30 mouse cellular contexts compared by ENCODE assay signal in the genomic region with DNA sequence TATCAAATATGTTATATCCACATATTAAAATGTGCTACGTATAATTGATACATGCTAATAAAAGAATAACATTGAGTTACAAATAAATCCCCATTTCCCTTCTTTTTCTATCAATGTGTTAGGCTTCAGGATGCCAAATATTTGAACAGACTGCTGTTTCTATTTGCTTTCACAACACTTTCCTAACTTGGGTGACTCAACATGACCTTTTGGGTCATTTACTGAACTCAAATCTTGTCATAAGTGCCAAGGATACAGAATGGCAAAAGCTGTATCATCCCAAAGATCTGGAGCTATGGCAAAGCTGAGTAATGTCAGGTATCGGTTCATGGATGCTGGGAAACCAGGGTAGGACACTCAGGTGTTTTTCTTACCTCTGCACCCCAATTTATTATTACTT. TPM values are rescaled to one million over a fixed set of nuclear protein-coding genes. Genes with fewer than 3 reads are reported as not detected.
DNase-seq lines count a peak whose midpoint lies in the region; ATAC-seq and TF ChIP-seq lines count a peak whose summit lies in the region.
"Had no signal": no experiment of that assay in that cellular context is flagged by ENCODE, and none has a peak within 500 bp of the region (broad histone marks: within the 10 kb centered on the region; RNA-seq: fewer than 3 reads in every experiment).

No protein-coding gene starts in this region.

- TF ChIP-seq EP300 in liver, postnatal 0 days (IDR thresholded peaks at IDR 0.05; ENCODE audit: low read depth), result peak; percentile 58

- H3K4me2 ChIP-seq in liver, embryonic 11.5 days, result no peak overlapping the region
- no peak overlapping the region; the same call in 1 of the 2 replicates for H3K4me2 ChIP-seq in liver, postnatal 0 days (ENCODE audit: low read depth, low read length)
- H3K4me2 ChIP-seq: embryonic facial prominence, embryonic 13.5 days; embryonic facial prominence, embryonic 15.5 days; forebrain, embryonic 12.5 days had no signal

- TF ChIP-seq CTCF in liver, adult 2 months (IDR thresholded peaks at IDR 0.05; ENCODE audit: low read depth, low read length), result no peak
- no peak for TF ChIP-seq CTCF in liver, postnatal 0 days (IDR thresholded peaks at IDR 0.05; ENCODE audit: low read depth)

- H3K27ac ChIP-seq in liver, adult 2 months (replicated peaks; ENCODE audit: insufficient read depth, low read depth, low read length), result no peak overlapping the region
- H3K27ac ChIP-seq in liver, embryonic 11.5 days (ENCODE audit: low read depth, low read length), result no peak overlapping the region
- peak overlapping the region; percentile 51; the same call in 1 of the 2 replicates for H3K27ac ChIP-seq in liver, postnatal 0 days (ENCODE audit: low read depth)
- H3K27ac ChIP-seq: embryonic facial prominence, embryonic 13.5 days; embryonic facial prominence, embryonic 15.5 days; forebrain, embryonic 10.5 days; forebrain, embryonic 12.5 days had no signal

- no peak for TF ChIP-seq POLR2A in liver, adult 2 months (IDR thresholded peaks at IDR 0.05; ENCODE audit: extremely low read depth, insufficient read depth, low read length)

- H3K27me3 ChIP-seq in liver, adult 2 months (ENCODE audit: control insufficient read depth, insufficient read depth, low read length), result no peaks in the 10 kb centered on the region; the same call in 1 of the 2 replicates
- no peaks in the 10 kb centered on the region for H3K27me3 ChIP-seq in liver, embryonic 11.5 days (replicated peaks; ENCODE audit: control insufficient read depth, insufficient read depth, low read length)
- H3K27me3 ChIP-seq in liver, postnatal 0 days (ENCODE audit: insufficient read depth, low read length), result no peaks in the 10 kb centered on the region
- H3K27me3 ChIP-seq: embryonic facial prominence, embryonic 13.5 days; embryonic facial prominence, embryonic 15.5 days; forebrain, embryonic 12.5 days had no signal

- H3K36me3 ChIP-seq in liver, adult 2 months (ENCODE audit: control insufficient read depth, insufficient read depth, low read length), result no peaks in the 10 kb centered on the region
- H3K36me3 ChIP-seq in liver, embryonic 11.5 days (ENCODE audit: control insufficient read depth, insufficient read depth, low read length), result no peaks in the 10 kb centered on the region
- no peaks in the 10 kb centered on the region for H3K36me3 ChIP-seq in liver, postnatal 0 days (replicated peaks; ENCODE audit: insufficient read depth, low read length)
- H3K36me3 ChIP-seq: embryonic facial prominence, embryonic 13.5 days; embryonic facial prominence, embryonic 15.5 days; forebrain, embryonic 10.5 days; forebrain, embryonic 12.5 days had no signal

- no peaks in the 10 kb centered on the region for H3K79me2 ChIP-seq in liver, adult 2 months (ENCODE audit: control insufficient read depth, insufficient read depth, low read length)

- intact Hi-C loops in heart, postnatal 36 days (cut with DNase I), result no loop called here

- H3K4me3 ChIP-seq in liver, adult 2 months (ENCODE audit: insufficient read depth, low read depth, low read length), result no peak overlapping the region
- no peak overlapping the region for H3K4me3 ChIP-seq in liver, embryonic 11.5 days (ENCODE audit: low read depth, low read length)
- no peak overlapping the region for H3K4me3 ChIP-seq in liver, postnatal 0 days (ENCODE audit: low read depth, low read length)
- H3K4me3 ChIP-seq: embryonic facial prominence, embryonic 13.5 days; embryonic facial prominence, embryonic 15.5 days; erythroblast, embryonic 14.5 days; forebrain, embryonic 10.5 days; forebrain, embryonic 12.5 days had no signal

- ATAC-seq in liver, embryonic 11.5 days (replicated peaks; ENCODE audit: low FRiP score), result no peak
- peak; percentile 70 for ATAC-seq in liver, postnatal 0 days
- ATAC-seq: activated CD4-positive, CD25-positive, alpha-beta regulatory T cell, adult 4 months; forebrain, embryonic 14.5 days; forebrain, embryonic 16.5 days; Patski had no signal

- 22% methylated on average over 2 of the region's 2 CpGs for WGBS in liver, adult 2 months
- WGBS in liver, embryonic 11.5 days, result 84% methylated on average over 2 of the region's 2 CpGs
- WGBS in liver, postnatal 0 days (ENCODE audit: insufficient replicate concordance), result 47% methylated on average over 2 of the region's 2 CpGs

- peaks cover 1% of the 10 kb centered on the region; the same call in 1 of the 2 replicates for H3K4me1 ChIP-seq in liver, adult 2 months (ENCODE audit: control insufficient read depth, insufficient read depth, low read length)
- no peaks in the 10 kb centered on the region for H3K4me1 ChIP-seq in liver, embryonic 11.5 days (replicated peaks; ENCODE audit: control insufficient read depth, insufficient read depth, low read length)
- H3K4me1 ChIP-seq in liver, postnatal 0 days (ENCODE audit: insufficient read depth), result no peaks in the 10 kb centered on the region
- H3K4me1 ChIP-seq: embryonic facial prominence, embryonic 13.5 days; embryonic facial prominence, embryonic 15.5 days; forebrain, embryonic 10.5 days; forebrain, embryonic 12.5 days had no signal

- no peak overlapping the region for H3K9ac ChIP-seq in liver, adult 2 months (ENCODE audit: low read depth, low read length)
- no peak overlapping the region for H3K9ac ChIP-seq in liver, embryonic 11.5 days (ENCODE audit: low read depth, low read length)
- no peak overlapping the region for H3K9ac ChIP-seq in liver, postnatal 0 days (replicated peaks)
- H3K9ac ChIP-seq: embryonic facial prominence, embryonic 13.5 days; embryonic facial prominence, embryonic 15.5 days; forebrain, embryonic 12.5 days had no signal

- peak; percentile 98 for DNase-seq in liver, adult 2 months (ENCODE audit: extremely low read depth, low read depth, low spot score)
- no peak for DNase-seq in liver, embryonic 11.5 days (ENCODE audit: low spot score)
- DNase-seq in liver, postnatal 0 days, result no peak
- DNase-seq in liver, result no peak
- DNase-seq in NIH3T3 (ENCODE audit: low read depth), result peak; percentile 11
- peak; percentile 60 for DNase-seq in adipocyte (ENCODE audit: low spot score)
- DNase-seq in heart, postnatal 36 days, result no peak
- DNase-seq: adrenal gland, adult 8-10 months; adrenal gland, postnatal 25 days; cerebellum, adult 11 months; cerebellum, adult 18-20 months; cerebellum, adult 8-10 months; cerebellum, adult 9-11 months; cerebellum, postnatal 14 days; cerebellum, postnatal 36 days; embryo, embryonic 11 days had no signal

- peaks cover 4% of the 10 kb centered on the region; the same call in 1 of the 2 replicates for H3K9me3 ChIP-seq in liver, embryonic 11.5 days (ENCODE audit: control insufficient read depth, low read length)
- H3K9me3 ChIP-seq in liver, postnatal 0 days (ENCODE audit: low read length), result no peaks in the 10 kb centered on the region
- H3K9me3 ChIP-seq: embryonic facial prominence, embryonic 15.5 days had no signal

RNA-seq across cellular contexts. Expression of gene Gldc, which starts 12.0 kb away (rescaled TPM):
- 64.2 and 98.4 TPM in 2 replicates for total RNA-seq in liver, adult 2 months (2014; rRNA removed)
- polyA plus RNA-seq in liver, adult 2 months (2012; rRNA removed), result 94.1 and 134 TPM in 2 replicates
- 22.2 and 24.7 TPM in 2 replicates for polyA plus RNA-seq in liver, embryonic 11.5 days (2014; fragmentation: Nextera tagmentation; extraction: Ambion mirVana)
- polyA plus RNA-seq in liver, postnatal 0 days (2015; fragmentation: Nextera tagmentation; extraction: Ambion mirVana), result 33.2 and 34.6 TPM in 2 replicates
- under 1 TPM; 0.11 to 0.14 TPM for total RNA-seq in heart, postnatal 36 days (2021)

RNA-seq across cellular contexts. Expression of gene Mbl2, which starts 45.5 kb away (rescaled TPM):
- total RNA-seq in liver, adult 2 months (2014; rRNA removed), result 818 and 1,110 TPM in 2 replicates
- polyA plus RNA-seq in liver, adult 2 months (2012; rRNA removed), result 406 and 415 TPM in 2 replicates
- polyA plus RNA-seq in liver, embryonic 11.5 days (2014; fragmentation: Nextera tagmentation; extraction: Ambion mirVana), result 0.17 and 0.21 TPM in 2 replicates
- polyA plus RNA-seq in liver, postnatal 0 days (2015; fragmentation: Nextera tagmentation; extraction: Ambion mirVana), result 212 and 278 TPM in 2 replicates
- total RNA-seq in heart, postnatal 36 days (2021), result not detected
- total RNA-seq: adrenal gland, adult 8-10 months; adrenal gland, postnatal 25 days; common myeloid progenitor, adult 5-6 weeks; MEL had no signal
- polyA plus RNA-seq: activated CD4-positive, CD25-positive, alpha-beta regulatory T cell, adult 4 months; brain, embryonic 14.5 days; C2C12; embryonic facial prominence, embryonic 11.5 days; embryonic facial prominence, embryonic 13.5 days; forebrain, embryonic 10.5 days; forebrain, embryonic 12.5 days; forebrain, embryonic 14.5 days; forebrain, embryonic 16.5 days; Patski had no signal

Comparison
In these comparisons a context has a peak if more than half of its experiments do, and no peak if none do; other contexts are left out.
1. DNase-seq: peak in liver, adult 2 months (single experiment), NIH3T3 (single experiment) and adipocyte (single experiment); none in liver, embryonic 11.5 days (single experiment), liver, postnatal 0 days (single experiment), liver (single experiment) and heart, postnatal 36 days (0 of 2).
2. RNA of gene Mbl2, which starts 45.5 kb away (polyA plus RNA-seq): 406 to 415 TPM in liver, adult 2 months and 212 to 278 TPM in liver, postnatal 0 days; 0.17 to 0.21 TPM in liver, embryonic 11.5 days; every median in the first group is over 100 times any median in the second.